Mouse (Mus musculus): ENCODE data around the gene Hist1h1b. TPM values are rescaled to one million over a fixed set of nuclear protein-coding genes. Genes with fewer than 3 reads are reported as not detected.
"Not testable (repeated sequence)": the region's sequence is repeated elsewhere in the genome, so short reads cannot be mapped to it uniquely, and the experiment has no call there.

The Hist1h1b gene
- total RNA-seq, 2 experiments from 2014 or later = 49.0 to 49.9 TPM

DNA sequence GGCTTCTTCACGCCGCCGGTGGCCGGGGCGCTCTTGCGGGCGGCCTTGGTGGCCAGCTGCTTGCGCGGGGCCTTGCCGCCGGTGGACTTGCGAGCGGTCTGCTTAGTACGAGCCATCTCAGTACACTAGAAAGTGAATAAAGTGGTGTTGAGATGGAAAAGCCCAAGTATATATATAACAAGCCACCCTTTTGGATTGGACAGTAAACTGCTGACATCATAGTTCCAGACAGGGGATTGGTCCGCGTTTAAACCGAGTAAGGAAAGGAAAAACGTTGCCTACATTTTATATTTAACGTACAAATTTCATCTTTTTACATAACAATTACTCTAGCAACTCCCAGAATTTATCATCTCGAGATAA, 2.8 kb upstream of the Hist1h1b start, which contains the start of gene Hist1h3i:
TSS of gene Hist1h3i (minus strand) at position 116 of the 363 bp plus-strand sequence.
- peak; percentile 7 for DNase-seq
- intact Hi-C loops (cut with DNase I; ENCODE audit: low total_unique reads) = no loop called here

DNA sequence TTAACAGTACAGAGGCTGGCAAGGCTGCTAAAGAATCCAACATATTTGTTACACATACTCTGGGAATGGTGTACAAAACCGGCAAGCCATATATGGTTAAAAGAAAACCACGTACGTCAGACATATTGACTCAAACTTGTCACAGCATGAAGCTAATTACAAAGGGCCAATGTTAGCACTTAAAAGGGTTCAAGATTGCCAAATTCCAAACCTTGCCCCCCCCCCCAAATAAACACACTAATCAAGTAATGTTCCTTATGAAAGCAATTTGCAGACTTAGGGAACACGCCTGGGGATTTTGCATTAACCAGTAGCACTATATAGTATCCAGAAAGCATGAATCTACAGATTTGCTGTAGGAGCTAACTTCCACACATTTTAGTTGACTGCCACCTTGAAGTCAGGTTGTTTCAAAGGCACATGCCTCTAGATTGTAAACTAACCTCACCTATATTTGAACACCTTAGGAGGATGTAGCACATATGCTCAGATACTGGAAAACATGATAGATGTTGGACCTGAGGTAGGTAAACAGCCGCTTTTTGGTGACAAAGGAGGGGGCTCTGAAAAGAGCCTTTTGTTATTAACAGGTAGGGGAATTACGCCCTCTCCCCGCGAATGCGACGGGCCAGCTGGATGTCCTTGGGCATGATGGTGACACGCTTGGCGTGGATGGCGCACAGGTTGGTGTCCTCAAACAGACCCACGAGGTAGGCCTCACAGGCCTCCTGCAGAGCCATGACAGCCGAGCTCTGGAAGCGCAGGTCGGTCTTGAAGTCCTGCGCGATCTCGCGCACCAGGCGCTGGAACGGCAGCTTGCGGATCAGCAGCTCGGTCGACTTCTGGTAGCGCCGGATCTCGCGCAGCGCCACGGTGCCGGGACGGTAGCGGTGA, 2.2 kb upstream of the Hist1h1b start:
- DNase-seq; intact Hi-C loops (cut with DNase I; ENCODE audit: low total_unique reads): not testable (repeated sequence)

DNA sequence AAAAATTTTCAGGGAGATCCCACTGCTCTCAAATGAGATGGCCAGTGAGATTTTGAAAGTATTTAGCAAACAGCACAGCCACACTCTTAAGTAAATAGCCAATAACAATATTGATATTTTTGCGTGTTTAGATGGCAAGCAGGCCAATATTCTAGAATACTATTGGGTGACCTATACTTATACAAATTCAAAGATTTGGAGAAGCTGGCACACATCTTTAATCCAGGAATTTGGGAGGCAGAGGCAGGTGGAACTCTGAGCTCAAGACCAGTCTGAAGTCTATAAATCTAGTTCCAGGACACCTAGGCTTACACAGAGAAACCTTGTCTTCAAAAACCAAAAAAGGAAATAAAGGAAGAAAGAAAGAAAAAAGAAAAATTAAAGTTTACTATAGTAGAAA, 1.2 kb upstream of the Hist1h1b start:
- intact Hi-C loops (cut with DNase I; ENCODE audit: low total_unique reads) = no loop called here
- no peak for DNase-seq

DNA sequence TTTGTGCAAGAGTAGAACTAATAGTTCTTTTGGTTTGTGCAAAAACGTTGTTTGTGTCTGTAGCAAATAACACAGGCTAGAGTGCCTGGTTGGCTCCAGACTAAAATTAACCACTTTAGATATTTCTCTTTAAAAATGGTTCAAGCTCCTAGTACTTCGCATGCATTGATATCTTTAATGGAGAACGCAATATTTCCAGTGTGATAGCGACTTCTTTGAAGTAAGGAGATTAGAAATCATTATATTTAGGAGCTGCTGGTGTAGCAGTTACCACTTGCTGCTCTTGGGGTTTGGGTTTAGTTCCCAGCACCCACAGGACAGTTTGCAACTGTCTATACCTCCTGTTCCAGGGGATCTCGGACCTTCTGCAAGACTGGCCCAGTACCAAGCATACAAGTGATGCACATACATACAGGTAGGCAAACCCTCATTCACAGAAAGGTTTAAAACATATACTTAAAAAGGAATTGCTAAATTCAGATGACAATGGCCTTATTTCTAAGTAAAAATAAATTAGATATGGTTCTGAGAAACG, 663 bp upstream of the Hist1h1b start:
- DNase-seq = no peak
- intact Hi-C loops (cut with DNase I; ENCODE audit: low total_unique reads) = no loop called here

DNA sequence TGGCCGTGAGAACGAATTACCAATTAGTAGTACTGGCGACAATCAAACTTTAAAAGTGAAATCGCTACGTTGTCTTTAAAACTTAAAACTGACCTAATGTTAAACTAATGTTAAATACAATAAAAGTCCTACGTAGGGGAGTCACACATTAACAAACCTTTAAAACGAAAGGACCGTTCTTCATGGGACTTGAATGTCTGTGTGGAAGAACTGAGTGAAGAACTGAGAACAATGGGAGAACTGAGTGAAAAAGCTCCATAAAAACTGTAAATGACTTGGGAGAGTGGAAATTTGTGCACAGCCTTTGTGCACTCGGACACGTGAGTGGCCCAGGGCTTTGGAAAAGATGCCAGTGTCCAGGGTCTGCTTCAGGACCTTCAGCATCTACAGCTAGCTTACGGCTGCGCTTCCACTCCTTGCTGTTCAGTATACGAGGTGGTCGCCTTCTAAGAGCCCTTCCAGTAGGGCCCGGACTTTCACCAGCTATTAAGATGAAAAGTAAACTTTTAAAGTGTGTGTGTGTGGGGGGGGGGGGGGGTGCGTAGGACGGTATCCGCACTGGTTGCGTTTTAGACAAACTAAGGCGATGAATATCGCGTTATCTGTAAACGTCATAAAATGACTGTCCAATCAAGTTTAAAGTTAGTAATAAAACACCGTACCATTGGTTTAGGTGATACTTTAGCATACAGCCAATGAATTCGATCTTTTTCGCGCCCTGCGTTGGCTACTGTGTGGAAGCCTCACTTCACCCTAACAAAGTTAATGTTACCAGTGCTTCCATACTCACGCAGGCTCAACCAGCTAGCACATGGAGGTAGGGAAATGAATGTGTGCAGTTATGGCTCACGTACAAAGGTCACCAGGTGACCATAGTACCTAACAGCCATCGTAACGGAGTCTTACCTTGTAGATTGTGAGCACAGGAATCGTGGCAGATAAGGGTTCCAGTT, 1.3 kb downstream of the Hist1h1b start:
- intact Hi-C loops (cut with DNase I; ENCODE audit: low total_unique reads) = no loop called here
- DNase-seq = peak; percentile 58

DNA sequence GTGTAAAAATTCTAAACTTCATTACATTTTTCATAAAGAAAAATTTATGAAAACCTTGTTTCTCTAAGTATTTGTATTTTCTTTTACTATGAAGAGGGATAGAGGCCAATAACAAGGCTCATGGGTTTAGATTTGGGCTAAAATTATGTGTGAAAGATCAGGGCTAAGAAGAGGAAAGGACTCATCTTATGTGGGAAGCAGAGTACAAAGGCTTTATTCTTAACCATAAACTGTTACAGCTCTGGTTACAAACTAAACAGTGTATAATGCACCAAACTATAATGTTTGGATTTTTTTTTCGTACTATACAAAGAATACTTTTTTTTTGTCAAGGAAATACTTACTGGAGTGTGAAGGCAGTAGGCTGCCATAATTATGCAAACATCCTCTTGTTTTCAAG, 24.7 kb downstream of the Hist1h1b start:
- intact Hi-C loops (cut with DNase I; ENCODE audit: low total_unique reads) = no loop called here

DNA sequence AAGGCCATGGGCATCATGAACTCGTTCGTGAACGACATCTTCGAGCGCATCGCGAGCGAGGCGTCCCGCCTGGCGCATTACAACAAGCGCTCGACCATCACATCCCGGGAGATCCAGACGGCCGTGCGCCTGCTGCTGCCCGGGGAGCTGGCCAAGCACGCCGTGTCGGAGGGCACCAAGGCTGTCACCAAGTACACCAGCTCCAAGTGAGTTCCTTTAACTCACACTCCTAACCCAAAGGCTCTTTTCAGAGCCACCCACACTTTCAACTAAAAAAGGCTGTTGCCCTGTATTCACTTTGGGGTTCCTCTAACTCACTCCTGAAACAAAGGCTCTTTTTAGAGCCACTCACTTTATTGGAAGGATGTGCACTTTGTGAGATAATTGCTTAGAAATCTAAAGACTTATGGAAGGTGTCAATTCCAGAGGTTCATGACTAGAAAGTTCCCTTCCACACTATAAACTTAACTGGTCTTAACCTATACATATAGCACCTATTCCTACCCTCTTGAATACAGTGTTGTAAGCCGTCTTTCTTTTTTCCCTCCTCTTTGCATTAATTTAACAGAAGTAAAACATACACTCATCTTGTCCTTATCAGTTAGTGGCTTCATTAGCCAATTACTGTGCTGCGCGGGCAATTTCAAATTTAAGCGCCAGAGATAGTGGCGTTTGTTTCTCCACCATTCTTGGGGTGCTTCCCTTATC, 26.0 kb downstream of the Hist1h1b start:
- intact Hi-C loops (cut with DNase I; ENCODE audit: low total_unique reads); DNase-seq: not testable (repeated sequence)

More for the DNA sequence above, 24.7 kb downstream of the Hist1h1b start:
- DNase-seq = no peak

DNA sequence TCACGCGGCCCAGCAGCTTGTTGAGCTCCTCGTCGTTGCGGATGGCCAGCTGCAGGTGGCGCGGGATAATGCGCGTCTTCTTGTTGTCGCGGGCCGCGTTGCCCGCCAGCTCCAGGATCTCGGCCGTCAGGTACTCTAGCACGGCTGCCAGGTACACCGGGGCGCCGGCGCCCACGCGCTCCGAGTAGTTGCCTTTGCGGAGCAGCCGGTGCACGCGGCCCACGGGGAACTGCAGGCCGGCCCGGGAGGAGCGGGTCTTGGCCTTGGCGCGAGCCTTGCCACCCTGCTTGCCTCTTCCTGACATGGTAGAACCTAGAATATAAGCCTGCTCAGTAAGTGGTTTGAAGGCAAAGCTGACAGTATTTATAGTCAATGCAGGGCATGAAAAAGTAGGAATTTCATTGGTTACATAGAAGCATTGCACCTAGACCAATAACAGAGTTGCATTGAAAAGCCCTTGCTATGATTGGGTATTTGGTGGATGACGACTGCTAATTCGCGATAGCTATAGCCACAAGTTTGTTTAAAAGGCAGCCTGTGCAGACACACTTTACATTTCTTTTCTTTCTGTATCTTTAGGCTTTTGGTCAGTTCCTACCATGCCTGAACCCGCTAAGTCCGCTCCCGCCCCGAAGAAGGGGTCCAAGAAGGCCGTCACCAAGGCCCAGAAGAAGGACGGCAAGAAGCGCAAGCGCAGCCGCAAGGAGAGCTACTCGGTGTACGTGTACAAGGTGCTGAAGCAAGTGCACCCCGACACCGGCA, 26.7 kb downstream of the Hist1h1b start, which contains the start of the genes Hist1h2ak and Hist1h2bn:
TSS of gene Hist1h2ak (minus strand) at position 304 of the 762 bp plus-strand sequence.
TSS of gene Hist1h2bn (plus strand) at position 600 of the 762 bp plus-strand sequence.
- DNase-seq; intact Hi-C loops (cut with DNase I; ENCODE audit: low total_unique reads): not testable (repeated sequence)

DNA sequence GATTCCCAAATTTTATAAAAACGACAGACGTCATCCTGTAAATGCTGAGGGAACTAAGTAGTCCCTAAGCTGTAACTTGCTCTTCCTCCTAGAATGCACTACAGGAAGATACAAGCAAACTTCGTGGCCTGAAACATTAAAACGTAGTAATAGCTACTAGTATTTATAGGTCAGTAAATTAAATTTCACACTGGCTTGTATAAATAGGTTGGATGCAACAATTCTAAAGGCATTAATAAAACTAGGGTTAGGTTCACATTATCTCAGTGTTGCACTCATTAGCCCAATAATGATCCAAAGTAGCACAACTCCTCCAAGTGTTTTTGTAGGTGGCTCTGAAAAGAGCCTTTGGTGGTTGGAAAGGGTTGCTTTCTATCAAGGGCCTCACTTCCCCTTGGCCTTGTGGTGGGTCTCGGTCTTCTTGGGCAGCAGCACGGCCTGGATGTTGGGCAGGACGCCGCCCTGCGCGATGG, 27.3 kb downstream of the Hist1h1b start:
- DNase-seq = no peak
- intact Hi-C loops (cut with DNase I; ENCODE audit: low total_unique reads) = no loop called here

DNA sequence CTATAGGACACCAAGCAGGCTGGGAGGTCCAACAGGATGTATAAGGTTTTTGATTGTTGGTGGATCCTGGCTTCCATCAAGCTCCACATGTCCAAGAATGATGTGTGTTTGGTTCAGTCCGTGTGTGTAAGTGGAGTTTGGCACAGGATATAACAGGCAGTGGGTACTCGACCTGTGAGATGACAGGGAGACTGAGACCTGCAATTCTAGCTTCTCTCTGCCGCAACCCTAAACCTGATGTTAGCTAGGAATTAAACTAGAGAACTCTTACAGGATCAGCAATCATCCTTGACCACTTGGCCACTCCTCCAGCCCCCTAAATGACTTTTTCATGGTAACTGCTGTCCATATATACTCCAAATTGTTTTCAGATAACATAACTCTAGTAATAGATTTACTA, 28.1 kb downstream of the Hist1h1b start:
- no peak for DNase-seq
- intact Hi-C loops (cut with DNase I; ENCODE audit: low total_unique reads) = no loop called here

DNA sequence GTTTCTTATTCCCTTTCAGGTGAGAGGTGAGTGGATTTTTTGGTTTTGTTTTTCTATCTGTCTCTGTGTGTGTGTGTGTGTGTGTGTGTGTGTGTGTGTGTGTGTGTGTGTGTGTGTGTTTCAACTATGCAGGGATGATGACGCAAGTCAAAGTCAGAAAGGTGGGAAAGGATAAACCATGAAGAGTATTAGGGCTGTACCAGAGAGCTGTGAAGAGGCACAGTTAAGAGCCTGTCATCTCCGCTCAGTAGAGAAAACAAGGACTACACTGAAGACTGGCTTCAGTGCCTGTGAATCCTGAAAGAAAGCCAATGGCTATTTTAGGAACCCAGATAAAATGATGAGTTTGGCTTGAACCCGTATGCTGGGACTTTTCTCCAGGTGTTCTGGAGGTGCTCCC, 28.6 kb downstream of the Hist1h1b start:
- intact Hi-C loops (cut with DNase I; ENCODE audit: low total_unique reads) = no loop called here
- DNase-seq = no peak

DNA sequence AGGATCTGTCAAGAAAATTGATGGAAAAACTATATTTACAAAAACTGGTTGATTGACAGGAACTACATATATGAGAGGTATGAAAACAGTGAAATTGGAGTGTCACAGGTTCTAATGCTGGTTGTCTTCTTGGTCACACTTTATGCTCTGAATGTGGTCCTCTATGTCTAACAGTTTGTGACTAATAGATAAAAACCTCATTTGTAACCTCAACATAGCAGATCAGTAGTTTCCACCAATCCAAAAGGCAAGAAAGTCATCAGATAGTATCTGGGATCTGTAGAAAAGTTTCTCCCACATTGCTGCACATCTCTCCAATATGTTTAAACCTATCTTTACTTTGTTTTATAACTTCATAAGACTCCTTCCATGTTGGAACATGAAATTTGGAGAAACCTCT, 29.0 kb downstream of the Hist1h1b start:
- DNase-seq = no peak
- intact Hi-C loops (cut with DNase I; ENCODE audit: low total_unique reads) = no loop called here

DNA sequence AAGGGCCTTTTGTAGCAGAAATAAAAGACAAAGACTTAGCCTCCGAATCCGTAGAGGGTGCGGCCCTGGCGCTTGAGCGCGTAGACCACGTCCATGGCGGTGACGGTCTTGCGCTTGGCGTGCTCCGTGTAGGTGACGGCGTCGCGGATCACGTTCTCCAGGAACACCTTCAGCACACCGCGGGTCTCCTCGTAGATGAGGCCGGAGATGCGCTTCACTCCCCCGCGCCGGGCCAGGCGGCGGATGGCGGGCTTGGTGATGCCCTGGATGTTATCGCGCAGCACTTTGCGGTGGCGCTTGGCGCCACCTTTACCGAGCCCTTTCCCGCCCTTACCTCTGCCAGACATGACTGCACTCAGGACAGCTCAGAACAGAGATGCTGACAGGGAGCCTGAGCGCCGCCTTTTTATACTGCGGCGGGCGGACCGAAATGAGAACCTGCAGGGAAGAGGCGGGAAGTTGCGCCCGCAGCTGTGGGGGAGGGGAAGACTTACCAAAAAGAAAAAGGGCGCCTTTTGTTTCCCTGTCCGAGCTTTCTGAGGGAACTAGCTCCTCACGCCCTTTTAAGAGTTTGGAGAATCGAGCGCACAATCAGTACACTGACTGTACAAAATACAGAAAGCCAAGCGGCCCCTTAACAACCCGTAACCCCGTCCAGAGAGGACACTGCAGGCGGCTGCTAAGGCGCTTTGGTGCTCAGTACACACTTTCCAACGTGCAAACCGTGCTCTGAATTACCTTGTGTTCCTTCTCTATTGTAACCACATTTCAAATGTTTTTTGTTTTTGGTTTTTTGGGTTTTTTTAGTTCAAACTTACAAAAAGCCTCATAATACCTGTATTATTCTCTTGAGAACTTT, 30.0 kb downstream of the Hist1h1b start, which contains the start of gene Hist1h4k:
TSS of gene Hist1h4k (minus strand) at position 347 of the 859 bp plus-strand sequence.
- intact Hi-C loops (cut with DNase I; ENCODE audit: low total_unique reads) = not testable (repeated sequence)
- peak; percentile 84 for DNase-seq

DNA sequence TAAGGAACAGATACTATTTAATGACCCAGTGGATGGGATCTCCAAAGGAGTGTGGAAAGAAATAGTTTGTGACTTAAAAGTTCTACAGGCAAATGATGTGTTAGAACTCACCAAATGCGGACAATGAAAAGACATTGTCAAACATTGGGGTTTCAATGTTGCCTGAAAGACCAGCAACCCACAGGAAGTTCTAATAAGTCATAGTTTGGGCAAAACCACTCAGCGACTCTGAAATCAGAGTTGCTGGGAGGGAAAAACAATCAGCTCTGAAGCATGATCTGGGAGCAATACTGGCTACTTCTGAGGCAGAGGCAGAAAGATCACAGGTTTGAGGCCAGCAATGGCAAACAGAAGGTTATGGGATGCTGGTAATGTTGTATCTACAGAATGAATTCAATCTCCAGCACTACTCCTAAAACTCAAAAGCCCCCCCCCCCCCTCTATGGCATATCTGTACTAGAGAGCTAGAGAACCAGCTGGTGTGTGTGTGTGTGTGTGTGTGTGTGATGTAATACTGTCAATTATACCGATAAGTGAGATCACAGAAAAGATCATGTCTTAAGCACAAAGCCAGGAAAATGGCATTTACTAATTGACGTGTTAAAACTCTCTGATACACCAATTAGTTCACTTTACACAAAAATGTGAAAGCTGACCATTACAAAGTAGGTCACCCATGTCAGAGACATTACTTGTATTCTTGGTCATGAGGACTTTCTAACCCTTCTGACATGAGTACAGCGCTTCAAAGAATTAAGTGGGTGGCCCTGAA, 30.9 kb downstream of the Hist1h1b start:
- intact Hi-C loops (cut with DNase I; ENCODE audit: low total_unique reads) = no loop called here
- DNase-seq = no peak

DNA sequence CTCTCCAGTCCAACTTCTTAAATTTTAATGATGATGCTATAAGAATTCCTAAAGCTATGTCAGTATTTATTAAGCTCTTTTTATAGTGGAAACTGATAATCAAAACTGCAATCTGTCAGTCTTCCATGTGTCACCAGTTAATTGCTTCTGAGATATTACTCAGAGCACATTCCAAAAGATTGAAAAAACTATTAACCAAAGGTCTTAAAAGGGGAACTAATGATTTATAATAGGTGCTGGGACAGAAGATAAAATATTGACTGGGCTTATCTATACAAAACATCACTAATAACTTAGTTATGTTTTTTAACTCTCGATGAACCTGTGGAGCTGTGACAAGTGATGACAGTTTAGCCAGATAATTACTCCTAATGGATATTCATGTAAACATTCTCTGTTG, 35.4 kb downstream of the Hist1h1b start:
- no peak for DNase-seq
- intact Hi-C loops (cut with DNase I; ENCODE audit: low total_unique reads) = no loop called here

DNA sequence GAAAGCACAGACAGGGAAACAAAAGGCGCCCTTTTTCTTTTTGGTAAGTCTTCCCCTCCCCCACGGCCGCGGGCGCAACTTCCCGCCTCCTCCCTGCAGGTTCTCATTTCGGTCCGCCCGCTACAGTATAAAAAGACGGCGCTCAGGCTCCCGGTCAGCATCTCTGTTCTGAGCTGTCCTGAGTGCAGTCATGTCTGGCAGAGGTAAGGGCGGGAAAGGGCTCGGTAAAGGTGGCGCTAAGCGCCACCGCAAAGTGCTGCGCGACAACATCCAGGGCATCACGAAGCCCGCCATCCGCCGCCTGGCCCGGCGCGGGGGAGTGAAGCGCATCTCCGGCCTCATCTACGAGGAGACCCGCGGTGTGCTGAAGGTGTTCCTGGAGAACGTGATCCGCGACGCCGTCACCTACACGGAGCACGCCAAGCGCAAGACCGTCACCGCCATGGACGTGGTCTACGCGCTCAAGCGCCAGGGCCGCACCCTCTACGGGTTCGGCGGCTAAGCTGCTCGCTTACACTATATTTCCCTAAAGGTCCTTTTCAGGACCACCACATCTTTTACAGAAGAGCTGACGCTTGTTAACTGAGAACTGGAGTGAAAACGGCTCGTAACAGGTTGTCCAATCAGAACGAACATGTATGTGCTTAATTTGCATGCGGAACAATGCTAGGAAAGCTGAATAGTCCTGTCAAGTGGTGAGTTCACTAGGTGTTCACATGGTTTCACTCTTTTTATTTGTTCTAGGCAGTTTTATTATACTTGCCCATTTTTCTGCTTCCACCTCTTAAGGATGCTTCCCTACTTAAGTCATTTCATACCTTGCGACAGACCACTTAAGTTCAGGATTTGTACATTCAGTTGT, 45.3 kb downstream of the Hist1h1b start, which contains the start of gene Hist1h4j:
TSS of gene Hist1h4j (plus strand) at position 159 of the 862 bp plus-strand sequence.
- intact Hi-C loops (cut with DNase I; ENCODE audit: low total_unique reads) = not testable (repeated sequence)
- peak; percentile 52 for DNase-seq
